Mouse (Mus musculus): ENCODE data around the gene Ankrd37.

- TF ChIP-seq CTCF (IDR thresholded peaks at IDR 0.05): no peak
- TF ChIP-seq EP300 (IDR thresholded peaks at IDR 0.05): no peak
Observed at GRCm38 (mm10) chr8:45975837-45976468, 29.6 kb downstream of the Ankrd37 start.
